Mouse (Mus musculus): ENCODE measurements around the gene Acbd7. TPM values are rescaled to one million over a fixed set of nuclear protein-coding genes. Genes with fewer than 3 reads are reported as not detected.
A peak's percentile ranks its signal among the peaks of the same experiment; 100 is the strongest.

Gene Acbd7
- total RNA-seq (2021), result 1 to 10 TPM; 1.6 to 1.9 TPM
- long read RNA-seq, experiment 1, partial matches to known transcripts, result 1 of 3 reads
- long read RNA-seq, experiment 1, other reads (novel, unspliced or antisense), result 1 of 3 reads
- long read RNA-seq, experiment 2, partial matches to known transcripts, result 1 of 3 reads
- long read RNA-seq, experiment 2, other reads (novel, unspliced or antisense), result 0 of 3 reads

GRCm38 (mm10) chr2:3335611-3336301, at the start of gene Acbd7:
Gene Acbd7, plus strand, starts transcription at chr2:3336168.
- DNase-seq (ENCODE audit: low spot score in 2 of 2), result peak in 1 of 2 experiments; percentile 63

- DNase-seq (ENCODE audit: low spot score in 2 of 2), result no peak
These were observed 49.7 kb upstream of the Acbd7 start for GRCm38 (mm10) chr2:3286243-3286642.

- no peak for DNase-seq (ENCODE audit: low spot score in 2 of 2)
These were observed 46.4 kb upstream of the Acbd7 start for GRCm38 (mm10) chr2:3289581-3289980.

GRCm38 (mm10) chr2:3292170-3292569, 43.8 kb upstream of the Acbd7 start:
- no peak for DNase-seq (ENCODE audit: low spot score in 2 of 2)

- DNase-seq (ENCODE audit: low spot score in 2 of 2), result no peak
These were observed 40.1 kb upstream of the Acbd7 start for GRCm38 (mm10) chr2:3295826-3296225.

GRCm38 (mm10) chr2:3305426-3306025, 30.4 kb upstream of the Acbd7 start:
- peak in 1 of 2 experiments; percentile 15 for DNase-seq (ENCODE audit: low spot score in 2 of 2)

- no peak for DNase-seq (ENCODE audit: low spot score in 2 of 2)
These were observed 12.8 kb upstream of the Acbd7 start for GRCm38 (mm10) chr2:3323132-3323531.

GRCm38 (mm10) chr2:3324381-3325130, 11.4 kb upstream of the Acbd7 start:
- DNase-seq (ENCODE audit: low spot score in 2 of 2), result no peak

GRCm38 (mm10) chr2:3326547-3326946, 9.4 kb upstream of the Acbd7 start:
- no peak for DNase-seq (ENCODE audit: low spot score in 2 of 2)

- DNase-seq (ENCODE audit: low spot score in 2 of 2), result peak in 1 of 2 experiments; percentile 31
These were observed 8.6 kb upstream of the Acbd7 start for GRCm38 (mm10) chr2:3327351-3327750.

GRCm38 (mm10) chr2:3331071-3331703, 4.8 kb upstream of the Acbd7 start:
- peak in 1 of 2 experiments; percentile 16 for DNase-seq (ENCODE audit: low spot score in 2 of 2)

GRCm38 (mm10) chr2:3332056-3332455, 3.9 kb upstream of the Acbd7 start:
- DNase-seq (ENCODE audit: low spot score in 2 of 2), result no peak

GRCm38 (mm10) chr2:3332484-3333242, 3.3 kb upstream of the Acbd7 start, which contains the start of gene Rpp38:
Gene Rpp38, minus strand, starts transcription at chr2:3332643.
- DNase-seq (ENCODE audit: low spot score in 2 of 2), result peak; percentile 99

- no peak for DNase-seq (ENCODE audit: low spot score in 2 of 2)
These were observed 2.2 kb upstream of the Acbd7 start for GRCm38 (mm10) chr2:3333761-3334160.

- no peak for DNase-seq (ENCODE audit: low spot score in 2 of 2)
These were observed 12.5 kb downstream of the Acbd7 start for GRCm38 (mm10) chr2:3348422-3348821.

GRCm38 (mm10) chr2:3348919-3349318, 13.0 kb downstream of the Acbd7 start:
- peak in 1 of 2 experiments; percentile 52 for DNase-seq (ENCODE audit: low spot score in 2 of 2)

- DNase-seq (ENCODE audit: low spot score in 2 of 2), result no peak
These were observed 17.2 kb downstream of the Acbd7 start for GRCm38 (mm10) chr2:3353160-3353559.

- no peak for DNase-seq (ENCODE audit: low spot score in 2 of 2)
These were observed 19.8 kb downstream of the Acbd7 start for GRCm38 (mm10) chr2:3355793-3356192.

GRCm38 (mm10) chr2:3356311-3356710, 20.3 kb downstream of the Acbd7 start:
- DNase-seq (ENCODE audit: low spot score in 2 of 2), result no peak

GRCm38 (mm10) chr2:3357887-3358286, 21.9 kb downstream of the Acbd7 start:
- no peak for DNase-seq (ENCODE audit: low spot score in 2 of 2)
